In the genomic region with DNA sequence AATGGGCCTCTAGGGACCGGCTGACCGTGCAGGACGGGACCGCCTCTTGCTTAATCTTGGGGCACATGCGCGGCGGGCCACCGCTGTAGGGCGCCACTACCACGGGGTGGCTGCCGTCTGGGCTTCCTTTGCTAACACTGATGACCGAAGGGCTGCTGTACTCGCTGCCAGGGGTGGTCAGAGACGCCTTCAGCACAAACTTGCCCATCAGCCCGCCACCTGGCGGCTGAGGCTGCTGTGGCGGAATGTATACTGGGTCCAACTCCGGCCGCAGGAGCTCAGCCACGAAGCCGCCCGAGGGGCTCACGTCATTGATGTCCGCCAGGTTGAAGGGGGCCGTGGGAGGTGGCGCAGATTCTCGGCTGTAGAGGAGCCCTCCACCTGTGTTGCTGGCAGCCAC, we compare ENCODE assay signal across 8 mouse cellular contexts. TPM values are rescaled to one million over a fixed set of nuclear protein-coding genes. Genes with fewer than 3 reads are reported as not detected.
DNase-seq lines count a peak whose midpoint lies in the region; ATAC-seq and TF ChIP-seq lines count a peak whose summit lies in the region.

No protein-coding gene starts in this region.

- TF ChIP-seq CTCF in ES-Bruce4 (IDR thresholded peaks at IDR 0.05; ENCODE audit: low read depth, low read length): peak; percentile 54
- peak; percentile 84 for TF ChIP-seq CTCF in lung, postnatal 0 days (IDR thresholded peaks at IDR 0.05)

- H3K9ac ChIP-seq in ES-Bruce4 (ENCODE audit: low read depth, poor library complexity, severe bottlenecking): peak overlapping the region; percentile 79
- H3K9ac ChIP-seq in hindbrain, embryonic 11.5 days (ENCODE audit: low read depth, low read length): peak overlapping the region; percentile 38; the same call in 1 of the 2 replicates
- H3K9ac ChIP-seq in lung, postnatal 0 days (replicated peaks; ENCODE audit: low read depth): peak overlapping the region; percentile 84

- WGBS in hindbrain, embryonic 11.5 days: under 1% methylated on average over 24 of the region's 27 CpGs
- 0% methylated on average over 26 of the region's 27 CpGs for WGBS in lung, postnatal 0 days

- peaks cover 34% of the 10 kb centered on the region for H3K36me3 ChIP-seq in ES-Bruce4 (ENCODE audit: control insufficient read depth, insufficient read depth, low read length, poor library complexity, severe bottlenecking)
- H3K36me3 ChIP-seq in hindbrain, embryonic 11.5 days (ENCODE audit: control insufficient read depth, insufficient read depth, low read length): no peaks in the 10 kb centered on the region
- peaks cover 8% of the 10 kb centered on the region for H3K36me3 ChIP-seq in lung, postnatal 0 days (ENCODE audit: insufficient read depth, low read length)

- peak overlapping the region; percentile 90 for H3K4me2 ChIP-seq in hindbrain, embryonic 11.5 days (replicated peaks; ENCODE audit: low read depth, low read length)
- H3K4me2 ChIP-seq in lung, postnatal 0 days (replicated peaks; ENCODE audit: low read depth, low read length): peak overlapping the region; percentile 86

- peak overlapping the region; percentile 90 for H3K4me3 ChIP-seq in ES-Bruce4 (ENCODE audit: low read depth, low read length)
- H3K4me3 ChIP-seq in hindbrain, embryonic 11.5 days (ENCODE audit: low read depth, low read length): peak overlapping the region; percentile 57
- H3K4me3 ChIP-seq in lung, postnatal 0 days (ENCODE audit: low read depth, low read length): peak overlapping the region; percentile 80

- no peak overlapping the region for H3K27ac ChIP-seq in ES-Bruce4 (ENCODE audit: insufficient read depth, low read length)
- no peak overlapping the region for H3K27ac ChIP-seq in hindbrain, embryonic 11.5 days (ENCODE audit: low read depth, low read length)
- peak overlapping the region; percentile 99 for H3K27ac ChIP-seq in lung, postnatal 0 days (ENCODE audit: low read length)

- peak; percentile 36 for ATAC-seq in hindbrain, embryonic 11.5 days (ENCODE audit: low FRiP score)
- peak; percentile 32 for ATAC-seq in lung, postnatal 0 days

- TF ChIP-seq POLR2A in ES-Bruce4 (IDR thresholded peaks at IDR 0.05; ENCODE audit: insufficient read depth, low read length): no peak

- TF ChIP-seq EP300 in ES-Bruce4 (IDR thresholded peaks at IDR 0.05; ENCODE audit: insufficient read depth, low read depth, low read length): no peak
- no peak for TF ChIP-seq EP300 in lung, postnatal 0 days (IDR thresholded peaks at IDR 0.05)

- peak; percentile 17 for DNase-seq in cerebellum, adult 9-11 months
- peak; percentile 59 to 68 for DNase-seq in frontal cortex, postnatal 14 days (ENCODE audit: low spot score in 2 of 2)
- DNase-seq in hindbrain, embryonic 11.5 days (ENCODE audit: low spot score): peak; percentile 83
- peak; percentile 58 to 60 for DNase-seq in layer of hippocampus, postnatal 14 days (ENCODE audit: low spot score in 2 of 2)
- DNase-seq in lung, postnatal 0 days (ENCODE audit: low spot score): peak; percentile 90
- peak; percentile 53 for DNase-seq in ovary, postnatal 10 days (ENCODE audit: low spot score)
- peak; percentile 30 for DNase-seq in thymus, postnatal 25 days

- H3K27me3 ChIP-seq in ES-Bruce4 (ENCODE audit: control insufficient read depth, insufficient read depth, low read length, poor library complexity, severe bottlenecking): no peaks in the 10 kb centered on the region
- peaks cover 29% of the 10 kb centered on the region for H3K27me3 ChIP-seq in hindbrain, embryonic 11.5 days (ENCODE audit: control insufficient read depth, insufficient read depth, low read length)
- no peaks in the 10 kb centered on the region for H3K27me3 ChIP-seq in lung, postnatal 0 days (replicated peaks; ENCODE audit: insufficient read depth, low read length)

- H3K4me1 ChIP-seq in ES-Bruce4 (ENCODE audit: control insufficient read depth, insufficient read depth, low read length): peaks cover 2% of the 10 kb centered on the region
- peaks cover 2% of the 10 kb centered on the region; the same call in 1 of the 2 replicates for H3K4me1 ChIP-seq in hindbrain, embryonic 11.5 days (replicated peaks; ENCODE audit: control insufficient read depth, insufficient read depth, low read length)
- no peaks in the 10 kb centered on the region; the same call in 1 of the 2 replicates for H3K4me1 ChIP-seq in lung, postnatal 0 days (ENCODE audit: insufficient read depth, low read depth, low read length)

- H3K9me3 ChIP-seq in ES-Bruce4 (replicated peaks; ENCODE audit: control insufficient read depth, insufficient read depth, low read length, poor library complexity, severe bottlenecking): no peaks in the 10 kb centered on the region
- no peaks in the 10 kb centered on the region for H3K9me3 ChIP-seq in hindbrain, embryonic 11.5 days (ENCODE audit: control insufficient read depth, low read length)
- no peaks in the 10 kb centered on the region for H3K9me3 ChIP-seq in lung, postnatal 0 days (ENCODE audit: low read length)

RNA-seq across cellular contexts. Expression of a gene that starts 2.0 kb away (rescaled TPM):
- 59.2 and 63.3 TPM in 2 replicates for polyA plus RNA-seq in ES-Bruce4 (2011; ENCODE audit: insufficient read depth, insufficient read length, low read depth, missing spikeins)
- 1.6 and 2.2 TPM in 2 replicates for polyA plus RNA-seq in hindbrain, embryonic 11.5 days (2014; fragmentation: Nextera tagmentation; extraction: Ambion mirVana)
- total RNA-seq in layer of hippocampus, postnatal 14 days (2021): 1 to 10 TPM; 5.2 to 8.2 TPM
- polyA plus RNA-seq in lung, postnatal 0 days (2015; fragmentation: Nextera tagmentation; extraction: Ambion mirVana): 39.1 and 43.3 TPM in 2 replicates

Comparison
In these comparisons a context has a peak if more than half of its experiments do, and no peak if none do; other contexts are left out.
1. DNase-seq: peak in every context shown above with its lines; median percentile 90 in lung, postnatal 0 days; 83 in hindbrain, embryonic 11.5 days; 64 in frontal cortex, postnatal 14 days; 59 in layer of hippocampus, postnatal 14 days; 53 in ovary, postnatal 10 days; 30 in thymus, postnatal 25 days; 17 in cerebellum, adult 9-11 months.
2. RNA of a gene that starts 2.0 kb away (polyA plus RNA-seq): 59.2 to 63.3 TPM in ES-Bruce4 and 39.1 to 43.3 TPM in lung, postnatal 0 days; 1.6 to 2.2 TPM in hindbrain, embryonic 11.5 days; every median in the first group is over 10 times any median in the second.
3. Peak in every context shown above with its lines, with median percentiles within 50 percentile points of each other: H3K4me3 ChIP-seq and H3K9ac ChIP-seq.